Mouse (Mus musculus) intestine, embryonic 14.5 days (tissue): Measurements from ENCODE around the gene Sept8. TPM values are rescaled to one million over a fixed set of nuclear protein-coding genes. Genes with fewer than 3 reads are reported as not detected.

Experiments used
- ATAC-seq: fragments of 200-750 bp; cut with Nextera tagmentation; replicated peaks from 2 replicates; pipeline ENCODE4 v1.8.0; 2017; ENCODE audit warnings: low read depth, moderate number of reproducible peaks, moderate TSS enrichment, moderate library complexity; ENCODE audit not compliant: low FRiP score, low TSS enrichment
- DNase-seq: peaks from one replicate; pipeline ENCODE4 v3.0.0-alpha.2; 2018; ENCODE audit warnings: low spot score
- H3K27ac ChIP-seq: fragments of 300-500 bp; sonication (generic); 2 replicates; pipeline ENCODE4 v1.5.1; 2014; ENCODE audit warnings: low read depth, mild to moderate bottlenecking, control low read depth
- H3K27me3 ChIP-seq: fragments of 300-500 bp; sonication (generic); replicated peaks from 2 replicates; pipeline ENCODE4 v1.6.1; 2014; ENCODE audit warnings: low read length, control low read depth; ENCODE audit not compliant: control insufficient read depth, insufficient read depth
- H3K36me3 ChIP-seq: fragments of 300-500 bp; sonication (generic); 2 replicates; pipeline ENCODE4 v1.6.1; 2014; ENCODE audit warnings: low read length, control low read depth; ENCODE audit not compliant: control insufficient read depth, insufficient read depth
- H3K4me1 ChIP-seq: fragments of 300-500 bp; sonication (generic); replicated peaks from 2 replicates; pipeline ENCODE4 v1.6.1; 2014; ENCODE audit warnings: low read length, control low read depth, mixed read lengths; ENCODE audit not compliant: control insufficient read depth, insufficient read depth
- H3K4me2 ChIP-seq: fragments of 300-500 bp; sonication (generic); 2 replicates; pipeline ENCODE4 v1.6.1; 2014; ENCODE audit warnings: low read length
- H3K4me3 ChIP-seq: fragments of 300-500 bp; sonication (generic); 2 replicates; pipeline ENCODE4 v1.5.1; 2014; ENCODE audit warnings: low read depth, low read length, control low read depth, mixed read lengths
- H3K9ac ChIP-seq: fragments of 300-500 bp; sonication (generic); 2 replicates; pipeline ENCODE4 v1.6.1; 2014; ENCODE audit warnings: mild to moderate bottlenecking, low read length
- H3K9me3 ChIP-seq: fragments of 300-500 bp; sonication (generic); 2 replicates; pipeline ENCODE4 v1.6.1; 2016; ENCODE audit warnings: low read length, control low read depth; ENCODE audit not compliant: control insufficient read depth
- WGBS: fragments of 180-500 bp; shearing (Covaris S2); extraction: QIAGEN DNeasy Blood & Tissue Kit; methylation state at CpG from one replicate; pipeline ENCODE4 v1.1.7; 2014; 5-methylcytosine and 5-hydroxymethylcytosine counted together
- polyA plus RNA-seq: library from polyadenylated mRNA; unstranded; fragments of >200 nt; fragmentation: Nextera tagmentation; extraction: Ambion mirVana; gene quantifications from 2 replicates; pipeline ENCODE4 v1.2.1, GENCODE M21; 2014

The Sept8 gene
- polyA plus RNA-seq, 1 experiment from 2014 or later = 22.7 TPM

- H3K36me3 ChIP-seq = no peaks in the 10 kb centered on the region
- WGBS = 87% methylated on average over 5 of the region's 5 CpGs
- H3K27me3 ChIP-seq = no peaks in the 10 kb centered on the region
- no peak overlapping the region for H3K27ac ChIP-seq
- 0 out of 2 replicates have a peak, but pooled peaks cover 4% of the 10 kb centered on the region for H3K4me1 ChIP-seq
- H3K4me3 ChIP-seq = no peak overlapping the region
- no peak overlapping the region for H3K9ac ChIP-seq
- DNase-seq (no peak), ATAC-seq (no peak)
- H3K9me3 ChIP-seq = no peaks in the 10 kb centered on the region
- H3K4me2 ChIP-seq = no peak overlapping the region
Measured at GRCm38 (mm10) chr11:53503738-53504137, 15.3 kb upstream of the Sept8 start.

- H3K4me3 ChIP-seq = no peak overlapping the region
- no peak overlapping the region for H3K27ac ChIP-seq
- H3K4me1 ChIP-seq = 0 out of 2 replicates have a peak, but pooled peaks cover 4% of the 10 kb centered on the region
- no peaks in the 10 kb centered on the region for H3K27me3 ChIP-seq
- H3K9me3 ChIP-seq = no peaks in the 10 kb centered on the region
- ATAC-seq (no peak), DNase-seq (no peak)
- no peak overlapping the region for H3K9ac ChIP-seq
- 84% methylated on average over 8 of the region's 8 CpGs for WGBS
- no peaks in the 10 kb centered on the region for H3K36me3 ChIP-seq
- no peak overlapping the region for H3K4me2 ChIP-seq
Measured at GRCm38 (mm10) chr11:53504376-53504775, 14.7 kb upstream of the Sept8 start.

DNA sequence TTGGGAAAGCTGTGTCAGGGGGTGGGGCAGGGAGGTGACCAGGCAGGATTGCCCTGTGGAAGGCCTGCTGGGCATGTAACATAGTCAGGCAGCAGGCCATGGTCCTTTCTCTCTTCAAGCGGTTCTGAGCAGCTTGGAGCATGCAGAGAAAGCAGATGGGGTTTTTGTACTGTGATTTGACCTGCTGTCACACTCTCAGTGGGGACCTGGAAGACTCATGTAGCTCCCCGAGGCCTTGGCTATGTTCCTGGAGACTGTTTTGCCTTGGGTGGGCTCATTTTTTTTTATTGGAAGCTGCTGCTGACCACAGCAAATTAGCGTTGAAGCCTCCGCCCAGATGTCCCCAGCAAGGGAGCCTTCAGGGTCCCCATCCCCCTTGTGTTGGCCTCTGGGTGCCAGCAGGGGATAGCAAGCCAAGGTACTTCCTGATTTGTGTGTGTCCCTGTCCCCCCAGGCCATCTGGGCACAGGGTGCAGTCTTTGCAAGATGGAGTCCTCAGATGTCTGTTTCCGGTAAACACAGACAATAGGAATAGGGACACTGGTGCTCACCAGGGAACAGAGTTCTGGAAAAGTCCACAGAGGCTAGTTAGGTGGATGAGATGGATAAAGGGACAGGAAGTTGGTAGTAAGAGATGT lies 13.9 kb upstream of the Sept8 start:
- ATAC-seq (no peak), DNase-seq (no peak)
- Histone ChIP-seq H3K4me3 (no peak overlapping the region), H3K36me3 (no peaks in the 10 kb centered on the region), H3K27me3 (no peaks in the 10 kb centered on the region), H3K9me3 (no peaks in the 10 kb centered on the region), H3K4me1 (0 out of 2 replicates have a peak, but pooled peaks cover 4% of the 10 kb centered on the region), H3K4me2 (no peak overlapping the region), H3K27ac (no peak overlapping the region), H3K9ac (no peak overlapping the region)
- WGBS = 72% methylated on average over 5 of the region's 5 CpGs

DNA sequence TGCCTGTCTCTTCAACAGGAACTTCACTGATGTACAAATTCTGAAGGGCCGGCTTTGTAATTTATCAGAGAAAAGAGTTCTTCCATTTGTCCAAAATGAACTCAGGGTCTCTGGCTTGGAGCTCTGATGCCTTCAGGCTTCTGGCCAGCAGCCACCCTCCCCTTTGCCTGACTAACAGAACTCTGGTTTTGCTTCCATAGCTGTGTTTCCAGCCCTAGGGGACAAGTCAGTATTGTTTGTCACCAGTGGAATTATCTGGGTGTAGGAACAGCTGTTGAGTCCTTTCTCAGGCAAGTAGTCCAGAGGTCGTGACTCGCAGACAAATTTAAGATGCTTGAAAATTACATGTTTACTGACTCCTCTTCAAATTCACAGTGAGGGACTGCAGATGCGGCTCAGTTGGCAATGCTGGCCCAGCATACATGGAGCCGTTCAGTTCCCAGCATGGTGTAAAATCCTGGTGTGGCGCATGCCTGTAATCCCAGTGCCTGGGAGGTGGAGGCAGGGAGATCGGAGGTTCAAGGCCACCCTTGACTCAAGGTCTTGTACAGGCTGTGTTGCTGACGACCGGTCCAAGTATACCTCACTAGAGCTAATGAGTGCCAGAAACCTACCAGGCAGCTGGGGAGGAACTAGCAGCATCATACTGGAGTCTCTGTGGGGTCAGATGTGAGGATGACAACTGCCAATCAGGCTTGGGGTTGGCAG lies 11.8 kb upstream of the Sept8 start:
- no peak for ATAC-seq
- 83% methylated on average over 9 of the region's 9 CpGs for WGBS
- Histone ChIP-seq H3K4me3 (no peak overlapping the region), H3K27me3 (no peaks in the 10 kb centered on the region), H3K4me1 (no peaks in the 10 kb centered on the region), H3K9ac (no peak overlapping the region), H3K4me2 (no peak overlapping the region), H3K27ac (no peak overlapping the region), H3K9me3 (no peaks in the 10 kb centered on the region), H3K36me3 (no peaks in the 10 kb centered on the region)
- no peak for DNase-seq

- Histone ChIP-seq H3K9ac (no peak overlapping the region), H3K4me3 (no peak overlapping the region), H3K36me3 (no peaks in the 10 kb centered on the region), H3K27me3 (no peaks in the 10 kb centered on the region), H3K4me1 (no peaks in the 10 kb centered on the region), H3K4me2 (no peak overlapping the region), H3K27ac (no peak overlapping the region), H3K9me3 (no peaks in the 10 kb centered on the region)
- DNase-seq (no peak), ATAC-seq (no peak)
- WGBS = 74% methylated on average over 7 of the region's 7 CpGs
Measured at GRCm38 (mm10) chr11:53508152-53508551, 10.9 kb upstream of the Sept8 start.

DNA sequence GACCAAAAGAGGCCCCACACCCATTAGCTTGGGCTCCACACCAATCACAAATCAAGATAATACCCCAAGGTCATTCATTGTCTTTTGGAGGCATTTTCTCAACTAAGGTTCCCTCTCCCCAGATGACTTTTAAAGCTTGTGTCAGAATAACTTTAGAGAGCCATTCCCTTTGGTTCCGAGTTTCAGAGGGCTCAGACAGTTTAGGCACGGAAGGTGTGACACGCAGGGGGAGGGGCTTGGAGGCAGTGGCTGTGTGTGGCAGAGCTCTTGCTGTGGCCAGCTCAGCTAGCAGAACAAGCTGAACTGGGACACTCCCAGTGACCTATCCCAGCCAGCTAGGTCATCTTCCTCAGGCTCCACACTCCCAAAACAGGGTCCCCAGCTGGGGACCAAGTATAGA lies 10.5 kb upstream of the Sept8 start:
- H3K27me3 ChIP-seq = no peaks in the 10 kb centered on the region
- no peaks in the 10 kb centered on the region for H3K36me3 ChIP-seq
- no peak overlapping the region for H3K9ac ChIP-seq
- no peaks in the 10 kb centered on the region for H3K4me1 ChIP-seq
- DNase-seq (no peak), ATAC-seq (no peak)
- 44% methylated on average over 3 of the region's 3 CpGs for WGBS
- H3K4me2 ChIP-seq = no peak overlapping the region
- H3K27ac ChIP-seq = no peak overlapping the region
- no peak overlapping the region for H3K4me3 ChIP-seq
- no peaks in the 10 kb centered on the region for H3K9me3 ChIP-seq

GRCm38 (mm10) chr11:53510351-53510750 lies 8.7 kb upstream of the Sept8 start:
- Histone ChIP-seq H3K9ac (no peak overlapping the region), H3K4me3 (no peak overlapping the region), H3K9me3 (no peaks in the 10 kb centered on the region), H3K4me2 (no peak overlapping the region), H3K36me3 (no peaks in the 10 kb centered on the region), H3K27me3 (no peaks in the 10 kb centered on the region), H3K4me1 (no peaks in the 10 kb centered on the region), H3K27ac (no peak overlapping the region)
- DNase-seq = no peak
- 46% methylated on average over 5 of the region's 5 CpGs for WGBS
- ATAC-seq = no peak

- Histone ChIP-seq H3K4me1 (peaks cover 18% of the 10 kb centered on the region), H3K36me3 (no peaks in the 10 kb centered on the region), H3K9ac (no peak overlapping the region), H3K27me3 (no peaks in the 10 kb centered on the region), H3K9me3 (no peaks in the 10 kb centered on the region), H3K4me2 (no peak overlapping the region), H3K4me3 (no peak overlapping the region), H3K27ac (no peak overlapping the region)
- no peak for DNase-seq
- WGBS = 41% methylated on average over 8 of the region's 8 CpGs
- ATAC-seq = no peak
Measured at GRCm38 (mm10) chr11:53516775-53517627, 2.1 kb upstream of the Sept8 start.
